Mouse (Mus musculus) cerebellum, adult 2 months (tissue): ENCODE measurements around the gene Chd1l. TPM values are rescaled to one million over a fixed set of nuclear protein-coding genes. Genes with fewer than 3 reads are reported as not detected.

Source experiments
- DNase-seq, 2 experiments: peaks; one replicate each; pipeline ENCODE4 v3.0.0; 2021
- H3K27ac ChIP-seq: fragments of 200-500 bp; 2 replicates; pipeline ENCODE4 v1.5.1; 2012; ENCODE audit warnings: low read length, control low read depth, inconsistent platforms; ENCODE audit not compliant: insufficient read depth
- H3K27me3 ChIP-seq: fragments of 200-500 bp; 2 replicates; pipeline ENCODE4 v1.6.1; 2012; ENCODE audit warnings: inconsistent platforms, mild to moderate bottlenecking, low read length, moderate library complexity; ENCODE audit not compliant: control insufficient read depth, insufficient read depth
- H3K4me1 ChIP-seq: fragments of 200-500 bp; 2 replicates; pipeline ENCODE4 v1.6.1; 2011; ENCODE audit warnings: low read length; ENCODE audit not compliant: control insufficient read depth, insufficient read depth
- H3K4me3 ChIP-seq: fragments of 200-500 bp; replicated peaks from 2 replicates; pipeline ENCODE3; 2011; ENCODE audit warnings: mild to moderate bottlenecking, low read depth, low read length, control low read depth; ENCODE audit not compliant: insufficient read depth
- CTCF ChIP-seq: fragments of 200-500 bp; IDR thresholded peaks from 2 replicates; pipeline ENCODE4 v1.5.1; 2011; ENCODE audit warnings: low read depth, mild to moderate bottlenecking, control low read depth, low read length, moderate library complexity, borderline replicate concordance; ENCODE audit not compliant: insufficient read depth
- POLR2A ChIP-seq: fragments of 200-500 bp; IDR thresholded peaks from 2 replicates; pipeline ENCODE4 v1.6.1; 2011; ENCODE audit warnings: low read length, control low read depth, borderline replicate concordance; ENCODE audit not compliant: insufficient read depth
- WGBS: fragments of 180-500 bp; shearing (Covaris S2); methylation state at CpG from one replicate; pipeline ENCODE4 v1.1.7; 2018; 5-methylcytosine and 5-hydroxymethylcytosine counted together
- polyA plus RNA-seq: library from polyadenylated mRNA; depleted of rRNA; stranded (reverse); fragments of >200 nt; gene quantifications from 2 replicates; pipeline ENCODE4 v1.2.3, GENCODE M21; 2012

The Chd1l gene
- polyA plus RNA-seq, 1 experiment = 7.6 TPM

GRCm38 (mm10) chr3:97590699-97591098, 19.3 kb downstream of the Chd1l start:
- WGBS = 42% methylated on average over 8 of the region's 8 CpGs
- Histone ChIP-seq H3K4me3 (no peak overlapping the region), H3K27me3 (no peaks in the 10 kb centered on the region), H3K4me1 (no peaks in the 10 kb centered on the region), H3K27ac (no peak overlapping the region)
- no peak for TF ChIP-seq CTCF
- TF ChIP-seq POLR2A = no peak
- no peak for DNase-seq

GRCm38 (mm10) chr3:97587656-97588055, 22.3 kb downstream of the Chd1l start:
- H3K4me1 ChIP-seq = no peaks in the 10 kb centered on the region
- no peak overlapping the region for H3K27ac ChIP-seq
- no peak for DNase-seq
- H3K27me3 ChIP-seq = no peaks in the 10 kb centered on the region
- no peak overlapping the region for H3K4me3 ChIP-seq
- TF ChIP-seq POLR2A = no peak
- TF ChIP-seq CTCF = no peak
- 86% methylated on average over 9 of the region's 9 CpGs for WGBS

- Histone ChIP-seq H3K4me3 (no peak overlapping the region), H3K4me1 (no peaks in the 10 kb centered on the region), H3K27ac (no peak overlapping the region), H3K27me3 (no peaks in the 10 kb centered on the region)
- no peak for TF ChIP-seq POLR2A
- peak; percentile 77 for TF ChIP-seq CTCF
- 69% methylated on average over 18 of the region's 18 CpGs for WGBS
- DNase-seq = peak; percentile 64 to 69
These were observed 24.4 kb downstream of the Chd1l start for GRCm38 (mm10) chr3:97585383-97586160.

GRCm38 (mm10) chr3:97573807-97574206, 36.2 kb downstream of the Chd1l start:
- no peaks in the 10 kb centered on the region for H3K27me3 ChIP-seq

GRCm38 (mm10) chr3:97564588-97564987, 45.4 kb downstream of the Chd1l start:
- DNase-seq = no peak
- no peak overlapping the region for H3K27ac ChIP-seq
- TF ChIP-seq CTCF (no peak), POLR2A (no peak)
- H3K4me3 ChIP-seq = no peak overlapping the region
- H3K27me3 ChIP-seq = no peaks in the 10 kb centered on the region
- WGBS = 92% methylated on average over 5 of the region's 5 CpGs
- H3K4me1 ChIP-seq = no peaks in the 10 kb centered on the region

More at GRCm38 (mm10) chr3:97573807-97574206, 36.2 kb downstream of the Chd1l start:
- WGBS = 86% methylated on average over 9 of the region's 9 CpGs
- Histone ChIP-seq H3K4me1 (no peaks in the 10 kb centered on the region), H3K27ac (no peak overlapping the region), H3K4me3 (no peak overlapping the region)
- no peak for DNase-seq
- TF ChIP-seq POLR2A (no peak), CTCF (no peak)

- Histone ChIP-seq H3K27ac (no peak overlapping the region), H3K4me1 (no peaks in the 10 kb centered on the region), H3K27me3 (no peaks in the 10 kb centered on the region), H3K4me3 (no peak overlapping the region)
- no peak for TF ChIP-seq POLR2A
- no peak for TF ChIP-seq CTCF
- 92% methylated on average over 5 of the region's 5 CpGs for WGBS
- no peak for DNase-seq
These were observed 51.4 kb downstream of the Chd1l start for GRCm38 (mm10) chr3:97558554-97558953.

- H3K4me3 ChIP-seq = no peak overlapping the region
- no peaks in the 10 kb centered on the region for H3K4me1 ChIP-seq
- WGBS = 39% methylated on average over 8 of the region's 8 CpGs
- H3K27ac ChIP-seq = no peak overlapping the region
- H3K27me3 ChIP-seq = no peaks in the 10 kb centered on the region
- TF ChIP-seq CTCF = no peak
- no peak for TF ChIP-seq POLR2A
- no peak for DNase-seq
These were observed 63.8 kb downstream of the Chd1l start for GRCm38 (mm10) chr3:97546205-97546604.

GRCm38 (mm10) chr3:97540171-97540570, 69.8 kb downstream of the Chd1l start:
- H3K4me3 ChIP-seq = no peak overlapping the region
- no peaks in the 10 kb centered on the region for H3K27me3 ChIP-seq
- 19% methylated on average over 1 of the region's 1 CpGs for WGBS
- H3K4me1 ChIP-seq = no peaks in the 10 kb centered on the region
- no peak for TF ChIP-seq CTCF
- no peak for TF ChIP-seq POLR2A
- no peak for DNase-seq
- no peak overlapping the region for H3K27ac ChIP-seq
